Mouse (Mus musculus): Measurements from ENCODE around the gene Rps11.
"Not testable (repeated sequence)": the region's sequence is repeated elsewhere in the genome, so short reads cannot be mapped to it uniquely, and the experiment has no call there.

Gene Rps11

DNA sequence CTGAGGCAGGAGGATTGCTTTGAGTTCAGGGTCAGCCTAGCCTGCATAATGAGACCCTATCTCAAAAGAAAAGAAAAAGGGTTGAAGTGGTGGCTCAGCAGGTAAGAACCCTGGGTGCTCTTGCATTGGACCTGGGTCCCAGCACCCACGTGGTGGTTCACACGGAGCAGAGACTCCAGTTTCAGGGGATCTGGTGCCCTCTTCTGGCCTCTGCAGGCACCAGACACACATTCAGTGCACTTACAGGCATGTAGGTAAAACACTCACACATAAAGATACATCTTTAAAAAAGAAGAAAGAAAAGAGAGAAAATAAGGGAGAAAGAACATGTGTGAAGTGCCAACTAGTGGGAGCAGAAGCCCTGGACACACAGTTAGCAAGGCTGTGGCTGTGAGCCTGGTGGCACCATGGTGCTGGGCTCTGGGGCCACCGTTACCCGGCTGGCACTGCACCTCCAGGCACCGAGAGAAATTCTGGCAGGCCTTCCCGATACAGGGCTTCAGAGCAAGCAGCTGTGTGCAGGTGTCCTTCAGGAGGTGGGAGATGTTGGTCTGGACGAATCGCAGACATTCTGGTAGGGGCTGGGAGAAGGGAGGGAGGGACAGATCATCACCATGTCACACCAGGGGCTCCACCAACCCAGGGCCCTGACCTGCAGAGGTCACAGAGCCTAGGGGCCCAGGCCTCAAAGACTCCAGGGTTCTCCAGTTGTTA, 9.4 kb upstream of the Rps11 start:
- no peak for DNase-seq (ENCODE audit: low spot score in 2 of 2)

DNA sequence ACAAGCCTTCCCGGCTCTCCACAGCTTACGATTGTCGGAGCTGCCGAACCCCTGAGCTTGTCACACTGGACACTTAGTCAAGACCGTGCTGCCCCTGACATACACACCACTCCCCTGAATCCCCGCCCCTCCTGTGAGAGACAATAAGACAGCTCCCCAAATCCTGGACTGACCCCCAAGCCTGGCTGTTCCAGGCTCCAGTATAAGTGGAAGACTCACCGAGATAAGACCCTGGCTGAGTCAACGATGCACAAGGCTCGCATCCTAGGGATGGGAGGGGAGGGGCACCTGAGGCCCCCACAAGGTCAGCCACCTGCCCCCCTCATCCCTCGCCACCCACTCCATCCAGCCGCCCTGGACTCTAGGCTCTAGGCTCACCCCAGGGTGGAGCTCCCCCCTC, 7.6 kb upstream of the Rps11 start:
- DNase-seq (ENCODE audit: low spot score in 2 of 2), result no peak

DNA sequence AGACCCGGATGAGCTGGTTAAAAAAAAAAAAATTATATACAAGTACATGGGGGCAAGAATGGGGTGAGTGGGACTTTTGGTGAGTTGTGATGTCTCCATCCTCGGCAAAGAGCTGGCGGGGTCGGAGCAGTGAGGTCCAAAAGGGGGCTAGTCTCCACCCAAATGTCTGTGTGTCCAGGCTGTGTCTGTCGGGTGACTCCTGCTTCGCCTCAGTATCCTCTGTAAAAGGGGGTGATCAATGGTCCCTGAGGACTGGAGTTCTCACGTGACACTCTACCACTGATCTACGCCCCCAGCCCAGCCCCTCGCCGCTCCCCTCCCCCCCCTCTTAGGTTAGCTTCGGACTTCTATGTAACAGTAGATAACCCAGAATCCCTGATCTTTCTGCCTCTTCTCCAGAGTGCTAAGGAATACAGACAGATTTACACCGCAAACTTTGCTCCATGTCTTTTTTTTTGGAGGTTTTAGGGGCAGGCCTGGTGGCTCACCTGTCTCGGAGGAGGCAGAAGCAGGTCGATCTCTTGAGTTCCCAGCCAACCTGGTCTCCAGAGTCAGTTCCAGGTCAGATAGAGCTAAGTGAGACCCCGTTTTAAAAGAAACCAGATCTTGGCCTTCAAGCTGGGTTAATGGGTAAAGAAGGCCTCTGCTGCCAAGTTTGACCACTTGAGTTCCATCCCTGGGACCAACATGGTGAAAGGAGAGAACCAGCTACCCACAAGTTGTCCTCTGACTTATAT, 5.7 kb upstream of the Rps11 start:
- no peak for DNase-seq (ENCODE audit: low spot score in 2 of 2)

DNA sequence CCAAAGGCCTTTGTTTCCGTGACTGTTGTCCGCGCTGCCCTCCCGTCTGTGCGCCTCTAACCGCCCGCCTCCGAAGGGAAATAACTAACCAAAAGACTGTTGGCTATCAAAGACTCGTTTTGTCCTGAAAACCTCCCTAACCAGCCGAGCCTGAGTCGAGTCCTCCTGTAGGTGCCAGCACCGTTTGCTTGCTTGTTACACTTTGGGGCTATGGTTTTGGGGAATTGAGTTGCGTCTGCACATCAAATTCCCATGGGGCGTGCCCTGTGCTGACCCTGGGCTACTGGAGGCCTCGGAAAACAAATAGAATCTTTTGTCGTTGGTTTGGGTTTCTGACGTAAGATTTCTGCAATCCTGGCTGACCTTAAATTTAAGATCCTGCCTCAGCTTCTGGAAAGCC, 5.1 kb upstream of the Rps11 start:
- peak in 1 of 2 experiments; percentile 42 for DNase-seq (ENCODE audit: low spot score in 2 of 2)

DNA sequence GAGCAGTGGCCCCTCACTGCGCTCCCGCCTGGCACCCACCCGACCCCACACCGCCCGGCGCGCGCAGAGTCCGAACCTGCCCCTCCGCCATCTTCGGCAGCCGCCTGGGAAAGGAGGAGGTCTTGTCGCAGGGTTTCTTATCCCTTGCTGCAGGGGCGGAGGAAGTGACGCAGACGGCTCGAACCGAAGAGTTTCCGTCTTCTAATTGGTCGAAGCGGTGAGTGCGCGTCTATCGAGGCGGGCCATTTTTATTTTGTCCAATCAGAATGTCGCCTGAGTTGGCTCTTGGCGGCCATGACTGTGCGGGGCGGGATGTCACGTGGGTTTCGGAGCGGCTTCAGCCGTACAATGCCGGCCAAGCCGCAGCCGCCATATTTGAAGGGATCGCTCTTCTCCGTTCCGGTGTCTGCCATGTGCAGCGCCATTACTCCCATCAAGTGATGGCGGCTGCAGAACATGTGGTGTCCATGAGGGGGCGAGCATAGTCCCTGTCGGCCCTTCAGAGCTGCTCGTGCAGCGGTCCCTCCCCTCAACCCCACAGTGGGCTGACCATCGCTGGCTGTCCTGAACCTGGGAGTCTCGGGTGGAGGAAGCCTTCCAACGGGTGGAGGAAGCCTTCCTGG, 4.5 kb upstream of the Rps11 start, which contains the start of gene Rpl13a:
TSS of gene Rpl13a (minus strand) at position 138 of the 623 bp plus-strand sequence.
- DNase-seq (ENCODE audit: low spot score in 2 of 2), result peak; percentile 88 to 97

DNA sequence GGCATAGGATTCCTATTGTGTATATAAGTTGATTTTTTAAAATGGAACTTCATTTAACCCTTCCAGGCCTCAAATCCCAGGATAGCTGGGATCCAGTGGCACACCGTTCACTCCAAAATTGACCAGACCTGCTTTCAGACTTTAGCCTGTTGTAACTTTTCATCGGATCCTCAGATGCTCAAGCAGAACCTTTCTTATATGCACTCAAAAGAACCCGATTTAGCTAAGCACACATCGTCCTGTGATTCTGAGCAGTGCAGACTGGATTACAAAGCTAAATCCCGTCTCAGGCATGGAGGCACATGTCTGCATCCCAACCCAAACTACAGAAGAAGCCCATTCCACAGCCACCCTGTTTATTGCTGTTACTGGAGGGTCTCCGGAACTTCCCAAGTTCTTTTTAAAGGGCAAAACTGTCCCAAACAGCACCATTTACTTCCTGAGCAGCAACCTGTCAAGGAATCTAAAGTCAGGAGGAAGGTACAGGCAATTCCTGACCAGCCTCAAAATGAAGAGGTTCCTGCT, 3.5 kb upstream of the Rps11 start:
- no peak for DNase-seq (ENCODE audit: low spot score in 2 of 2)

DNA sequence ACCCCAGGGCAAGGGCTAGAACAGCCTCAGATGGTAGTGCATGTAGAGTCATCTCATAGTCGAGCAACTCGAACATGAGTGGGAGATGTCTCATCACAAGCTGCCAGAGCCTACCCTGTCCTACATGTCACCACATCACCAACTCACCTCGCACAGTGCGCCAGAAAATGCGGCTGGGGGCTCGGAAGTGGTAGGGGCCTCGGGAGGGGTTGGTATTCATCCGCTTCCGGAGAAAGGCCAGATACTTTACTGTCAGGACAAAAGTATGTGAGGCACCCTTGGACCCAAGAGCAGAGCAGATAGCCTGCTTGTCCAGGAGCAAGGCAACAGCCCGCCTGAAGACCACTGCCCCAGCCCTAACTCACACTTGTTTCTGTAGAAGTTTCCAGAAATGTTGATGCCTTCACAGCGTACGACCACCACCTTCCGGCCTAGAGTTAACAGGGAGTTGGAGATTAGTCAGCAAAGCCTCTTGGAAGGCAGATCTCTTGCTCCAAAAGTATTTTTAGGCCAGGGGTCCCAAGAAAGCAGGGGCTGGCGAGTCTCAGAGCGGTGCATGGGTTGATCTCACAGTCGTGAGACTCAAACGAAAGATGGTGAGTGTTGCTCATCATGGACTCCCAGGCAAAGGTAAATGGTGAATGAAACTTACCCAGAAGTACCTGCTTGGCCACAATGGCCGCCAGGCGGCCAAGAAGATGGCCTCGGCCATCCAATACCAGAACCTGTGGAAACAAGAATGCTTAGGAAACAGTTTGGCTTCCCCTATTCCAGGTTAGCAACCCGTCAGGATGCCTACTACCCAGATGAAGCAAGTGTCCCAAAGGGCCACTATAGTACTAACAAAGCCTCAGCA, 2.8 kb upstream of the Rps11 start:
- DNase-seq (ENCODE audit: low spot score in 2 of 2), result no peak

DNA sequence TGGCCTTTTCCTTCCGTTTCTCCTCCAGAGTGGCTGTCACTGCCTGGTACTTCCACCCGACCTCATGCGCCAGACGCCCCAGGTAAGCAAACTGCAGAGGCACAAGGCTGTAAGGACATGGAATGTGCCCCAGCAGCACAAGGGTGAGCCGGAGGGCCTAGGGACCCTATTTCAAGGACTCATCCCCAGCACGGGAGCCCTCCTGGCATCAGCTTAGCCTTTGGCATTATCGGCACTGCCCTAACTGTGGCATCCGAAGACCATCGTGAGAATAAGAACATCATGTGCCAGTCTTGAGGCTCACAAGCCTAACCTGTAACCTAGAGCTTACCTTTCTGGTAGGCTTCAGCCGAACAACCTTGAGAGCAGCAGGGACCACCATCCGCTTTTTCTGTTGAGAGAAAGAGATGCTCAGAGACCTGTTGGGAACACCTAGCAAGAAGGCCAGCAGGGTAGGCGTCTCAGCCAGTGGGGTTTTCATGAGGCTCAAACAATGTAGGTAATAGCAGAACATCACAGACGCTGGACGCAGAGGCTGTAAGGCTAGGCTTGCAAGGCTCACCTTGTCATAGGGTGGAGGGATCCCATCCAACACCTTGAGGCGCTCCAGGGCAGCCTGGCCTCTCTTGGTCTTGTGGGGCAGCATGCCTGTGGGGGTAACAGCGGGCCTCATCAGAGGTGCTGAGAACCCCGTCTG, 2.1 kb upstream of the Rps11 start:
- DNase-seq (ENCODE audit: low spot score in 2 of 2), result no peak

DNA sequence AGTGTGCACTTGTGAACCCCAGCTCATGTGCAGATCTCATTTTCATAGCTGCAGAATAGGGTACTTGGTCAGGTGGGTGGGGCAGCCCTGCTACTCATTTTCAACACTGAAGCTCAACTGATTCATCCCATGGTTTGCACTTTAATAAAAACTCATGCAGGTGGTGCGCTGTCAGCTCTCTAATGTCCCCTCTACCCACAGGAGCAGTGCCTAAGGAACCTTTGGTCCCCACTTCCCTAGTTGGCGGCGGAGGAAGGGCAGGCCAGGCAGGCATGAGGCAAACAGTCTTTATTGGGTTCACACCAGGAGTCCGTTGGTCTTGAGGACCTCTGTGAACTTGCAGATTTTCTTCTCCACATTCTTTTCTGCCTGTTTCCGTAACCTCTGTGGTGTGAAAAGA, 1.4 kb upstream of the Rps11 start:
- not testable (repeated sequence) for DNase-seq (ENCODE audit: low spot score in 2 of 2)

DNA sequence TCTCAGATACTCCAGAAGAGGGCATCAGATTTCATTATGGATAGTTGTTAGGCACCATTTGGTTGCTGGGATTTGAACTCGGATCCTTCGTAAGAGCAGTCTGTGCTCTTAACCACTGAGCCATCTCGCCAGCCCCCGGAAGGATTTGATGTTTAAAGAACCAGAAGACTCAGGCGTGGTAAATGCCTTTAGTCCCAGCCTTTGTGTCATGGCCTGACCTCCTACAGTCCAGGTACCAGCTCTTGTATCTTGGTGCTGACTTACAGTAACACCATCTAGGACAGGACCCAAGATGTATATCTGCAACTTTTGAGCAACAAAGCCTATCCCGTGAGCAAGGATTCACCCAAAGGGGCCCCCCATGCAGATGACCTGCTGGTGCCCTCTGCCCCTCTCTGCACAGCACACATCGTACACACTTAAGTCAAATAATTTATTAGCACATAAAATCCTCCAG, 933 bp upstream of the Rps11 start:
- no peak for DNase-seq (ENCODE audit: low spot score in 2 of 2)

DNA sequence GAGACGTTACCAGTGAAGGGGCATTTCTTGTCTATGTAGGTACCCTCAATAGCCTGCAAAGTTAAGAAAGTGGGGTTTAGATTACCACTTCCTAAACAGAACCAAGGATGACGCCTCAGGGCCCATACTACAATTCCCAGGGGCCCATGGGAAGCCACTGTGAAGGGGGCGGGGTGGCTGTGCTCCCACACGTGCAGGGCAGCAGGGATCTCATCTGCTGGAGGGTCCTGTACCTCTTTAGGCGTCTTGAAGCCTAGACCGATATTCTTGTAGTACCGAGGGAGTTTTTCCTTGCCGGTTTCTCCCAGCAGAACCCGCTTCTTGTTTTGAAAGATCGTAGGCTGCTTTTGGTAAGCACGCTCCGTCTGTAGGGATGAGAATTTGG, 1.1 kb downstream of the Rps11 start:
- no peak for DNase-seq (ENCODE audit: low spot score in 2 of 2)

DNA sequence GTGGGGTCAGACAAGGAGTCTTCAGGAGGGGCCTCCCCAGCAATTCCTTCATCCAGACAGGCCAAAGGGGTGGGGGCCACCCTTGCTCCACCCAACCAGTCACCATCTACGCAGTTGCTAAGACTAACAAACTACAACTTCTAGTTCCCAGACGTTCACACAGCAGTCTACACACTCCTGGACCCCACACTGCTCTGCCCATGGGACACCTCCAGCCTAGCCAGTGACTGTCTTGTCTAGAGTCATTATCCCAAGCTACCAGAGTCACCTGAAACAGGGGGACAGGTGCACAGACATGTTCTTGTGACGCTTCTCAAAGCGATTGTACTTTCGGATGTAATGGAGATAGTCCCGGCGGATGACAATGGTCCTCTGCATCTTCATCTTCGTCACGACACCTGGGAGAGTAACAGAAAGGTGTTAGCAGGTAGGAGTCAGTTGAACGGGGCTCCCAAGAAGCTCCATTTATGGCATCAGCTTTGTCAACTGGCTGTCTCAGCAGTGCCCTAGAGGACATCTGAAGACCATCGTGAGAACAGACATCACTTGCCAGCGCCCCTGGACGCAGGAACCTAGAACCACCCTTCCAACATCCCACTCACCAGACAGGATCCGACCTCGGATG, 1.6 kb downstream of the Rps11 start:
- DNase-seq (ENCODE audit: low spot score in 2 of 2), result no peak

DNA sequence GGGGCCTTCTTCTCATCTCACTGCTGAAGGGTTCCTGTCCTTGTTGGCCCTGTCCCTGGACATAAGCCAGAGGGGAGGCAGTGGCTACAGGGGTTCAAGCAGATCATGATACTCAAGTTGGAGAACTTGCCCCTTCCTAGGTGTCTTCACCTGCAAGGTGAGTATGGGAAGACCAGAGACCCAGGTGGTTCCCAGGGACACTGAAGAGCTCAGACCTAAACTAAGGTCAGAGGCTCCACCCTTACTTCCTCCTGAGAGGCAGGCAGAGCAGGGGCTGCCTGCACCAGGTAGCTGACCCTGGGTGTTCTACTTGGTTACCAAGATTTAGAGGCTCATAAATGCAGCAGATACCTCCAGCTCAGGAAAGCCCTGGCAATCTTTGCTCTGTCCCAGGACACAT, 2.3 kb downstream of the Rps11 start:
- DNase-seq (ENCODE audit: low spot score in 2 of 2), result no peak

DNA sequence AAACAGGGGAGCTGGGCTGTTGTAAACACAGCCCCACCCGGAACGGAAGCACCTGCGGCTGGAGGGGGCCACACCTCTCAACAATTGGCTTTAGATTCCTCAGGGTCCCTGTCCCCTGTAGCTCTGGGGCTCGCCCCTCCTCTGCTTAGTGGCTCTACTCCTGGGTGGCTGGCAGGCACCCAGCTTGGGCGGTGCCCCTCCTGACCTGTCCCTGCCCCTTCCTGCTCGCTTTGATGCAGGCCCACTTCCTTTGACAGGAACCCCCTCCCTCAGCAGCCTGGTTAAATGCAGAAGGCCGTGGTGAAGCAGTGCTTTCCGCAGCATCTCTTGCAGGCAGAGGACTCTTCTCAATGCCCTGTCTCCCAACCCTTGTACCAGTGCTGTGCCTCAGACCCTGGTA, 2.8 kb downstream of the Rps11 start:
- no peak for DNase-seq (ENCODE audit: low spot score in 2 of 2)

DNA sequence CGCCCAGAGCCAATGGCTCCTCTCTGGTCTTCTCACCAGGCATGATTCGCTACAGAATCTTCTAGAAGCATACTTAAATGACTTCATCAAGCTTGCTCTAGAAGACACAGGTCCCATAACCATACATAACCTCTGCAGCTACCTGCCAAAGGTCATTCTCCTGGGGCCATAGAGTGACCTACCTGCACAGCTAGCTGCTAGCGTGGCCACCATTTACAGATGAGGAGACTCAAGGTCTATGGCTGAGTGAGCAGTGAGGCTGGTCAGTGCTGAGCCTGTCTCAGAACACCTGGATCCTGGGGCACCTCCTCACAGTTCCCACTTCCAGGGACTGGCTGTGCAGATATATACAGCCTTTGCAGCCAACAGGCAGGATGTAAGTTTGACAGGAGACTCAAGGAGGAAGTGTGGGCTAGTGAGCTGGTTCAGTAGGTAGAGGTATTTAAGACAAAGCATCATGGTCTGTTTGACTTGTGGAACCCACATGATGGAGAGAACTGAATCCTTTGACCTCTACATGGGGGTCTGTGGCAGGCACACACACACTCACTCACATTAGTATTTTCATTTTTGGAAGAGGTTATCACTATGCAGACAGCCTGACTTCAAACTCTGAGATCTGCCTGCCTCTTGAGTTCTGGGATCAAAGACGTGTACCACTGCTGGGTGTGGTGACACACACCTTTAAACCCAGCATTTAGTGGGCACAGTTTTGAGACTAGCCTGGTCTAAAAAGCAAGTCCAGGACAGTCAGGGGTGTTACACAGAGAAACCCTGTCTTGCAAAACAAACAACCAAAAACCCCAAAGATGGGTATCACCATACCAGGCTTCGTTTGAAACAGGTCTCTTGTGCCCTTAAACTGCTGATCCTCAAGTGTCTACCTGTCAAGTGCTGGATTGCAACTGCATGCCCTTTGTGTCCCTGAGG, 4.2 kb downstream of the Rps11 start:
- DNase-seq (ENCODE audit: low spot score in 2 of 2), result no peak

DNA sequence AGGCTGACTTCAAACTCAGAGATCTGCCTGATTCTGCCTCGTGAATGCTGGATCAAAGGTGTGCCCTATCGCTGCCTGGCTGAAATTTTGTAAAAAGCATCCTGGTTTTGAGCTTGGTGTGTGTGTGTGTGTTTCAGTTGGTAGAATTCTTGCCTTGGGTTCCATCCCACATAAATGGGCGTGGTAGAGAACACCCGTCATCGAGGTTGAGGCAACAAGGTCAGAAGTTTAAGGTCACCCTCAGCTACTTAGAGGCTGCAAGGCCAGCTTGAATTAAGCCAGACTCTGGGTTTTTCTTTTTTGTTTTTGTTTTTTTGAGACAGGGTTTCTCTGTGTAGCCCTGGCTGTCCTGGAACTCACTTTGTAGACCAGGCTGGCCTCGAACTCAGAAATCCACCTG, 5.9 kb downstream of the Rps11 start:
- no peak for DNase-seq (ENCODE audit: low spot score in 2 of 2)

DNA sequence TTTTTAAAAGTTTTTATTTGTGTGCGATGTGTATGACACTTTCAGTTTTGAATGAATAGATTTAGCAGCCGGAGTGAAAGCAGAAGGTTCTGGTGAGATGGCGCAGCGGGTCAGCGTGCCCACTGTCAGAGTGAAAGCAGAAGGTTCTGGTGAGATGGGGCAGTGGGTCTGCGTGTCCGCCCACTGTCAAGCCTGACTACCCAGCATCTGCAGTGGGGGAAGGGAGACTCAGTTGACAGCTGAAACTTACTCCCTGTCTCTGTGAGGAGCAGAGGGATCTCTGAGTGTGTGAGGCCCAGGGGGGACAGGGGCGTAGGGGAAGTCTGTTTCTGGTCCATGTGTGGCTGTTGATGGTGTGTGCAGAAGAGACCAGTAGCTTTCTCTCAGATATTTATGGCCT, 6.7 kb downstream of the Rps11 start:
- DNase-seq (ENCODE audit: low spot score in 2 of 2), result no peak

DNA sequence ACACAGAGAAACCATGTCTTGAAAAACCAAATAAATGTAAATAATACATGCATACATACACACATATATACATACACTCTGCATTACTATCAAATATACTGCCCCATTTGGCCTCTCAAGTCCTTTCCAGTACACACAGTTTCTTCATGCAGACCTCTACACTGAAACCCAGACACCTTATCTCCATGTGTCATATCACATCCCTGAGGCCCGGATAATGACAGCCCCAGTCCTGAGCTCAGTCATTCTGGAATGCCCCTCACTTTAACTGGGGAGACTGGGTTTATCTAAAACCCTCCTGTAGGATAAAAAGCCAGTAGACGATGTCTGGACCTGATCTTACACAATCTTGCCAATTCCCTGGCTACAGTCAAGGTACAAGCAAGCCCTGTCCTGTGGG, 10.8 kb downstream of the Rps11 start:
- DNase-seq (ENCODE audit: low spot score in 2 of 2), result no peak

DNA sequence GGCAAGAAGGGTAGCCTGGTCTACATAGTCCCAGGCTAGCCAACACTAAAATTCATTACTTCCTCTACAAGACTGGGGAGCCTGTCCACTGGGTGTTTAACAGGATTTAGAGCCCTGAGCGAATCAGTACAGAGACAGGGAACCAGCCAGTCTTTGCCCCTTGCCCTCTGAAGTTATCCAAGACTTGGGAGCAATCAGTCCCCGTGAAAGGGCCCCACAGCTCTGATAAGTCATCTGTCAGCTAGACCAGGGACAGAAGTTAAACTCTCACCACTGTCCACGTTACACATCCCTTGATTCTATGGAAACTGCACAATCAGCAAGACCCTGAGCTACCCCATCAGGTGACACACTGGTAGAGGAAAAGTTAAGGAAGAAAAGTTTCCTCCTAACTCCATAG, 11.7 kb downstream of the Rps11 start:
- DNase-seq (ENCODE audit: low spot score in 2 of 2), result no peak

DNA sequence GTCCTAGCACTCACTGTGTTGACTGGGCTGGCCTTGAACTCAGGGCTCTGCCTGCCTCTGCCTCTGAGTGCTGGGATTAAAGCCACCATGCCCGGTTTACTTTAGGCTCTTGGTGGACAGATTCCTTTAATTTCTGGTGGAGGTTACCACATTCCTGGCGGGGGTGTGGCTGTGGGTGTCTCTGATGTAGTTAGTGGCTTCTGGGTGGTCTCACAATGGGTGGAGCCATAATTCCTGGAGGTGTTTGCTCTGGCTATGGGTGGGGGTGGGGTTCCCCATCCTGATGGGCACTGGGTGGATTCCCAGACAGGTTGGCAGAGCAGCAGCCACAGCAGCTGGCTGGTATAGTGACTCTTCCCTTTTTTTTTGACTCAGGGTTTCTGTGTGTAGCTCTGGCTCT, 12.3 kb downstream of the Rps11 start:
- no peak for DNase-seq (ENCODE audit: low spot score in 2 of 2)
